Mouse (Mus musculus) cerebellum, adult 9-11 months (tissue): Measurements from ENCODE around the gene Map3k7cl.

ENCODE experiments used
- DNase-seq: peaks from one replicate; pipeline ENCODE4 v3.0.0; 2022

Gene Map3k7cl

GRCm38 (mm10) chr16:87552907-87553691 is at the start of gene Map3k7cl:
Gene Map3k7cl (plus strand): TSS chr16:87553330.
- DNase-seq, result no peak

GRCm38 (mm10) chr16:87511706-87512105 is 41.4 kb upstream of the Map3k7cl start:
- no peak for DNase-seq

- no peak for DNase-seq
Measured at GRCm38 (mm10) chr16:87512331-87512730, 40.8 kb upstream of the Map3k7cl start.

DNA sequence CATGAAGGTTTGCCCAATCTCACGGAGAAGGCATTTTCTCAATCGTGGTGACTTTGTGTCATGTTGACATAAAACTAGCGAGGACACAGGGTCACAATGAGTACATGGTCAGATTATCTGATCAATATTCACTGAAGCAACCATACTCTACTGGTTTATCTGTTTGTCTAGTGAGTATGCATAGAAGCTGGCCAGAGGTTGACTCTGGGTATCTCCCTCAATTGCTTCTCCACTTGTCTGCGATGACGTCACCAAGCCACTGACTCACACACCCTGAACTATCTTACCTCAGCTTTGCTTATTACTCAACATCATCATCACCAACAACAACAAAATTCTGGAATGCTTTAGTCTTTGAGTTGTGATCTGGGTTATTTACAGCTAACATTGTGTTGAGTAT is 28.9 kb upstream of the Map3k7cl start:
- no peak for DNase-seq

GRCm38 (mm10) chr16:87527553-87528249 is 25.4 kb upstream of the Map3k7cl start:
- no peak for DNase-seq

DNA sequence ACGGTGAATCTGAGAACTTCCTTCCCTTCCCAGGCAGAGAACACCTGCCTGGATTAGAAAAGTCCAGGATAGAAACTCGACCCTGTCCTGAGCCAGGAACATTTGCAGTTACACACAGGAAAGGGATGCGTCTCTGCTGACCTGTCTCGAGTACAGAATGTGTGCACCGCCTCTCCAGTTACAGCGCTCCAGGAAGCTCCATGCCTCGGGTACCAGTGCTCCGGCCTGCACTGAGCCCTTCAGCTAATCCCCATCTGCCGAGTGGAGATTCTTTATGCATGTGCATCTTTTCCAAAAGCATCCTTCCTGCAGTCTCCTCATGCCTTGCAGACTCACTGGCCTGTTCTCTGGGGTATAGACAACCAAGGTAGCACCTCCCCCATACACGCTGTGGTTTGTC is 24.4 kb upstream of the Map3k7cl start:
- DNase-seq, result no peak

GRCm38 (mm10) chr16:87548348-87548747 is 4.8 kb upstream of the Map3k7cl start:
- DNase-seq, result no peak

GRCm38 (mm10) chr16:87556320-87556719 is 3.2 kb downstream of the Map3k7cl start:
- no peak for DNase-seq

DNA sequence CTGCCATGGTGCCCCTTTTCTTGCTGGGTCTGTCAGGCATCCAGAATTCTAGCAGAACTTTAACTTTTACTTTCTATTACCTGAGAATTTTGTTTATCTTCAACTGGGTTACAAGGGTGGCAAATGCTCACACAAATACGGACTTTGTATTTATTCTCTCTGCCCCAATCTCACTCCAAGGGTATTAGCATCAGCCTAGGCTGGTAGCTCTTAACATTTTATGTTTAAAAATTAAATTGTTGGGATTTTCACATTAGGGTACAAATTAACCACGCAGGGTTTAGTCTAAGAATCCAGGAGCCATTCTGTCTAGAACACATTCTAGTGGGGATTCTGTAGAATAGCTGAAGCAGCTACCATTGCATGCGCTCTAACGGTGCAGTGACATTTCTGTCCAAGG is 8.4 kb downstream of the Map3k7cl start:
- DNase-seq, result no peak

- DNase-seq, result no peak
Measured at GRCm38 (mm10) chr16:87563524-87563923, 10.4 kb downstream of the Map3k7cl start.

- no peak for DNase-seq
Measured at GRCm38 (mm10) chr16:87564564-87564963, 11.4 kb downstream of the Map3k7cl start.

- peak; percentile 69 for DNase-seq
Measured at GRCm38 (mm10) chr16:87567572-87567971, 14.4 kb downstream of the Map3k7cl start.

DNA sequence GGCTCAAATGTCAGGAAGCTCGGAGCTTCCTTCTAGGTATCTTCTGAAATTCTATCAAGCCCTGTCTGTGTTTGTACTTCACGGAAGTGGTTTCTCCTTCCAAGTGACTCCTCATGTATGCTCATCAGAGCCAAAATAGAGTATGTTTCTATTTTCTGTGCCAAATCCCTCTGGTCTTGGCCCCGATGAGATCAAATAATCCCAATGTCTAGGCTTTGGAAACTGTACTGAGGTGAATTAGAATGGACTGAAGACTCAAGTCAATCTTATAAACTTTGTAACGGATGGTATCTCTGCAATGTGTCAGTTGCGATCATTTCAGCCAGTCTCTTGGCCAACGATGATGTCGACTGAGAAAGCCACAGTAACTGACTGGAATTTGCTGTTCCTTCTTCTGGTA is 15.1 kb downstream of the Map3k7cl start:
- peak; percentile 11 for DNase-seq

DNA sequence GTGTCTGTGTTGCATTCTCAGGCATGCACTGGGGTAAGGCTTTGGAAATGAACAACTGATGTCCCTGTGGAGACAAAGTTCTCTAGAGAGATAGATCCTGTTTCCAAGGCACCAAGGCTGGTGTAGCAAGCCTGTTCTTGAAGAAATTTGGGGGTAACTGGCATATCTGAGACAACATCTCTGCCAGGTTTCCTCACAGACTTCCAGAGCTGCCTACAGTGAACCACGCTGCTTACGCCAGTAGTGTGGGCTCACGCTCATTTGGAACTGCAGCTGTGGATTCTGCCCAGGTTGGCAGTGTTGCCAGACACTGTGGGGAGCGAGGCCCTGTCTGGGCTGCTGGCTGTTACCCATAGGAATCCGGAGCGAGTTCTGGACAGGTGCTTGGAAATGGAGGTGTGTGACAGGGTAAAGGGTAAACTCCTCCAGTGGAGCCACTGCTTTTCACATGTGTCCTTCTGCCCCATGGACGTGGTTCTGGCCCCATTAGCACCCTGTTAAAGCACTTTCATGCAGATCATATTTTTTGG is 16.5 kb downstream of the Map3k7cl start:
- DNase-seq, result peak; percentile 11

GRCm38 (mm10) chr16:87570334-87570733 is 17.2 kb downstream of the Map3k7cl start:
- no peak for DNase-seq

- DNase-seq, result no peak
Measured at GRCm38 (mm10) chr16:87573409-87573808, 20.3 kb downstream of the Map3k7cl start.

DNA sequence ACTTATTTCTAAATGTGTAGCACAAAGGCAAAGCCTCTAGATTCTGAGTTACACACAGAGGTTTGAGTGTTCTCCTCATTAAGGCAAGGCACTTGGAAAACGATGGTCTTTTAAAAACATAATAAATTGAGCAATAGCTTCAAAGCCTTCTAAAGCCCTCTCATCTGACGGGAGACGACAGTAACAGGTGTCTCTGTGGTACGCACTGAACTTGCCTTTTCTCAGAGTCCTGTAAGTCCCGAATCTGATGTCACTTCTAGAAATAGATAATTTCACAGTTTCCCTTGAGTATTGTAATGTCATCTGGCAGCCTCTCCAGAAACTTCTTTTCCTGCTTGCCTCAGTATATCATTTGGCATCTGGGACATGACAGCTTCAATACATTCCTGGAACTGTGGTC is 21.0 kb downstream of the Map3k7cl start:
- DNase-seq, result no peak

- peak; percentile 16 for DNase-seq
Measured at GRCm38 (mm10) chr16:87575600-87575999, 22.5 kb downstream of the Map3k7cl start.

DNA sequence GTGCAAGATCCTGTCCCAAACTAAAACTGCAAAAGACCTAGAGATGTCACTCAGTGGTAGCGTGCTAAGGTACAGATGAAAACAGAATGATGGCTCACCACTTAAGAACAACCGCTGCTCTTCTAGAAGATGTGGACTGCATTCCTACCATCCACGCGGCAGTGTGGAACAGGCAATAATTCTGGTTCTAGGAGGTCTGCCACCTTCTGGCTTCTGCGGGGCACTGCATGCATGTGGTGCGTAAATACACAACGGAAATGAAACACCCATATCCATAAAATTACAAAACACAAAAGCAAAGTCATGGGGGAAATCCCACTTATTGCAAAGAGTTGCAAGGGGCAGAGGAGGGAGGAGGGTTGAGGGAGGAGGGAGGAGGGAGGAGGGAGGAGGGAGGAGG is 25.8 kb downstream of the Map3k7cl start:
- DNase-seq, result peak; percentile 43

DNA sequence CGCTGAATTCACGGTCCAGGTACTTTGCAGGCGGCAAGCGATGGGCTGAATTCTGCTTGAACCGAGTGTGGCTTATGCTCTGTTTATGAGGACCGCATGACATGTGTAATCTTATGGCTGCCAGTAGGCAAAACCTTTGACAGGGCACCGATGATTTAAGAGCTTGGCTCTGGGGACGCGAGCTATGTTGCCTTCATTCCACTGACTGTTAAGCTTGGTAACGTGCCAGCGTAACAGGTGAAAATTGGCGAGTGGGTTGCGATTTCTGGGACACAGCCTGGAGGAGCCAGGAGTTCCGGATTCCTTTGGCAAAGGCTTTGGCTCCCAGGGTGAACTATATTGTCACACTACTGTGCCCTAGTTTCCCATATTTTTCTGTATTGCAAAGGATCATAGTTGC is 26.3 kb downstream of the Map3k7cl start:
- DNase-seq, result peak; percentile 92

DNA sequence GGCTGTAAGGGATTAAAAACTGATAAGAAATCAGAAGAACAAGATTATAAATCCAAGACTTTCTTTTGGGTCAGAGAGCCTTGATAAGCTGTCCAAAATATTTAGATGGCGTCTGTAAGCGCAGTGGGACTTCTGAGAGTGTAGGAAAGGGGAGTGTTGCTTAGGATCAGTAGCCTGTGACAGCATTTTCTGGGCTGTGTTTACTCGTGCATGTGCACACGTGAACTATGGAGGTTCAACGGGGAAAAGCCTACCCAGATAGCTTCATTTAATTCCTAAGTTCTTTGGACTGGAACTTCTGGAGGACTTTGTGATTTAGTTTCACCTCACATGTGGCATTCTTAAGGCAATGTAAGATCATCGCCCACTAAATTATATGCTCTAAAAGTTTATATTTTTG is 29.6 kb downstream of the Map3k7cl start:
- DNase-seq, result no peak

DNA sequence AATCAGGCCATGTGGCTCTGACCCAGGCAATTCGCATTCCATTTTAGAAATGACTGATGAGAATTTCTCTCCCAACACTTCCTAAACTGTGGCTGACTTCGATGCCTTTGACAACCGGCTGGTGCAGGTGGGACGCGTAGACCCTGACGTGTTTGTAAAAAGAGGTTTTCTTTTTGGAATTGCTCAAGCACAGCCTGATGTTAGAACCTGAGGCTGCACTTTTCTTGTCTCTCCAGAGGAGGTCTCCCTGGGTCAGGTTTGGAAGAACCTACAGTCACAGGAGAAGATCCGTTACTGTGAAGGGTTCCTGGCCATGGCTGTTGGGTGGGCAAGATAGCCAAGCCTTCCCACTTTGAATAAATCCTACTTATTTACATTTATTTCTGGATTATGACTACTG is 31.5 kb downstream of the Map3k7cl start:
- no peak for DNase-seq

DNA sequence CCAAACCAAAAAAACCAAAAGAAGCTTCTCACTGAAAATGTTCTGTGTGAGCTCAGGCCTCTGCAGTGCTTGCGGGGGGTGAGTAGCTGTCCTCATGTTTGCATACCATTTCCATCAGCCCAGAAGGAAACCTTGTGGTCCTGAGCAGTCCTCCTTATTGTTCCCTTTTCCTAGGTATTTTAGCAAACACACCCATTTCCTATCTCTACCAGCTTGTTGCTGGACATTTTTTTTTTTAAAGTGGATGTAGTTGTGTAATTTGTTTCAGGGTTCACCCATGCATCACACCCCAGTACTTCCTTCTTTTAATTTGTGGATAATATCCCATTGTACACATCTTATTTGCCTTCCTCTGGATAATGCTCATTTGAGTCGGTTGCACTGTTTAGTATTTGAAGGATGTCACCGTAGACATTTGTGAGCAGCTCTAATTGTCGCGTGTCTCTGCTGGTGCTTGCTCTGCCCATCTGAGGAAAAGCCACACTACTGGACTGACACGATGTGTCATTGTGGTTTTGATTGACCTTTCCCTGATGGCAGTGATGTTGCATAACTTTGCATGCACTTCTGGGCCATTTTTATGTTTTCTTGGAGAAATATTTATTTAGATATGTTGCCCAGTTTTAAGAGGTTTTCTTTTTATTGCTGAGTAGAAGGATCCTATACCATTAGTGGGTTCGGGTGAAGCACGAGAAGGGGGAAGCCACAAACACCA is 32.6 kb downstream of the Map3k7cl start:
- no peak for DNase-seq

GRCm38 (mm10) chr16:87587843-87588242 is 34.7 kb downstream of the Map3k7cl start:
- DNase-seq, result no peak
